Mouse (Mus musculus) limb, embryonic 14.5 days (tissue): ENCODE measurements around the gene Olfr1340. TPM values are rescaled to one million over a fixed set of nuclear protein-coding genes. Genes with fewer than 3 reads are reported as not detected.
A peak's percentile ranks its signal among the peaks of the same experiment; 100 is the strongest.

Experiments used
- ATAC-seq: fragments of 200-750 bp; cut with Nextera tagmentation; 2 replicates; pipeline ENCODE4 v1.8.0; 2017; ENCODE audit warnings: low read depth, moderate number of reproducible peaks, moderate TSS enrichment; ENCODE audit not compliant: low FRiP score
- DNase-seq: peaks from one replicate; pipeline ENCODE4 v3.0.0-alpha.2; 2015; ENCODE audit warnings: low spot score
- H3K27ac ChIP-seq: fragments of 300-500 bp; sonication (generic); replicated peaks from 2 replicates; pipeline ENCODE4 v1.5.1; 2014; ENCODE audit warnings: low read depth, mild to moderate bottlenecking, low read length, moderate library complexity, mixed read lengths
- H3K27me3 ChIP-seq: fragments of 300-500 bp; sonication (generic); 2 replicates; pipeline ENCODE4 v1.6.1; 2014; ENCODE audit warnings: low read length, mixed read lengths; ENCODE audit not compliant: control insufficient read depth, insufficient read depth
- H3K36me3 ChIP-seq: fragments of 300-500 bp; sonication (generic); 2 replicates; pipeline ENCODE4 v1.6.1; 2014; ENCODE audit warnings: mild to moderate bottlenecking, low read length, moderate library complexity, mixed read lengths; ENCODE audit not compliant: control insufficient read depth, insufficient read depth
- H3K4me1 ChIP-seq: fragments of 300-500 bp; sonication (generic); 2 replicates; pipeline ENCODE4 v1.6.1; 2014; ENCODE audit warnings: antibody characterized with exemption, low read length, mixed read lengths; ENCODE audit not compliant: control insufficient read depth, insufficient read depth
- H3K4me2 ChIP-seq: fragments of 300-500 bp; sonication (generic); replicated peaks from 2 replicates; pipeline ENCODE4 v1.6.1; 2014; ENCODE audit warnings: low read depth, mild to moderate bottlenecking, low read length, moderate library complexity; ENCODE audit not compliant: severe bottlenecking
- H3K4me3 ChIP-seq: fragments of 300-500 bp; sonication (generic); replicated peaks from 2 replicates; pipeline ENCODE4 v1.5.1; 2014; ENCODE audit warnings: low read length
- H3K9ac ChIP-seq: fragments of 300-500 bp; sonication (generic); 2 replicates; pipeline ENCODE4 v1.6.1; 2014; ENCODE audit warnings: mild to moderate bottlenecking, low read depth, low read length, moderate library complexity; ENCODE audit not compliant: severe bottlenecking
- H3K9me3 ChIP-seq: fragments of 300-500 bp; sonication (generic); 2 replicates; pipeline ENCODE4 v1.6.1; 2016; ENCODE audit warnings: low read length; ENCODE audit not compliant: control insufficient read depth
- POLR2A ChIP-seq: fragments of 200-500 bp; IDR thresholded peaks from 2 replicates; pipeline ENCODE4 v1.8.0; 2012; ENCODE audit warnings: inconsistent platforms, mild to moderate bottlenecking, moderate library complexity, borderline replicate concordance; ENCODE audit not compliant: insufficient read depth, insufficient read length; ENCODE audit errors: extremely low read depth
- WGBS: fragments of 180-500 bp; shearing (Covaris S2); extraction: QIAGEN DNeasy Blood & Tissue Kit; methylation state at CpG from one replicate; pipeline ENCODE4 v1.1.7; 2014; 5-methylcytosine and 5-hydroxymethylcytosine counted together
- polyA plus RNA-seq, 2 experiments: library from polyadenylated mRNA; depleted of rRNA in 1 of 2; stranded (reverse) in 1 of 2; unstranded in 1 of 2; fragments of >200 nt; fragmentation: Nextera tagmentation in 1 of 2; extraction: Ambion mirVana in 1 of 2; gene quantifications; 2 replicates each; pipeline versions ENCODE4 v1.2.1 to v1.2.3; 2012 to 2014

Gene Olfr1340
- polyA plus RNA-seq, 2 experiments = not detected

DNA sequence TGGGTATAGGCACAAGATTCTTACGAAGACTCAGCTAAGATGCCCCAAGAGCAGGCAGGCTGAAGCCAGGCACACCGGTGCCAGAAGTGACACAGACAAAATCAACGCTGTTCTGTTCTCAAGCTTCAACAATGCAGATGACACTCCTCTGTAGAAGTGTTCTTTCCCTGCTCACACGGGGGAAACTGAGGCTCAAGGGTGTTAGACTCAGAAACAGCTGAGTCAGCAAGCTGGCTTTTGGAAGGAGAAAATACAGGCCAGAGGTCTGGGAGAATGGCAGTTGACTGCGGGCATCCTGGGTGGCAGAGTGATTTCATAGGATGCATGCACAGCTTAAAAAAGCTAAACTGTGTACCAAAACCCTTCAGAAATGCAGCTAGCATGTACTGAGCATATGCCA, 11.9 kb upstream of the Olfr1340 start:
- Histone ChIP-seq H3K9me3 (no peaks in the 10 kb centered on the region), H3K36me3 (no peaks in the 10 kb centered on the region), H3K27ac (no peak overlapping the region), H3K27me3 (no peaks in the 10 kb centered on the region), H3K4me3 (no peak overlapping the region), H3K4me2 (no peak overlapping the region), H3K4me1 (no peaks in the 10 kb centered on the region), H3K9ac (no peak overlapping the region)
- no peak for TF ChIP-seq POLR2A
- 80% methylated on average over 5 of the region's 5 CpGs for WGBS
- ATAC-seq (no peak), DNase-seq (no peak)

DNA sequence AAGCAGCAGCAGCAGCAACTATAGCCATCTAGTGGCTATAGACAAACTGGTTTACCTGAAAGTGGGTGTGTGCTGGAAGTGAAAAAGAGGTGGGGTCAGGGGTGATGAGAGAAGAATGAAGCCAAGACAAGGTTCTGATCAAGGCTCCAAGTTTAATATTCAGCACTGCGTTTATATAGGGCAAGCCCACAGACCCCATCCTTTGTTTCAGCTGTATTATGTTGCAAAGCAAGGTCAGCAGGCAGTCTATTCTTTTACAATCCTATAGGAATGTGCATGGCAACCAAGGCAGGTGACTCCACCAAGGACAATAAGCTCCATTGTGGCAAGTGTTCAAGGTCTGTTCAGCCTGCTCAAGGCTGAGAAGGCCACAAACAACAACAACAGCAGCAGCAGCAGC, 8.3 kb upstream of the Olfr1340 start:
- Histone ChIP-seq H3K36me3 (no peaks in the 10 kb centered on the region), H3K4me1 (no peaks in the 10 kb centered on the region), H3K9ac (no peak overlapping the region), H3K27ac (no peak overlapping the region), H3K9me3 (no peaks in the 10 kb centered on the region), H3K4me2 (no peak overlapping the region), H3K4me3 (no peak overlapping the region), H3K27me3 (no peaks in the 10 kb centered on the region)
- DNase-seq (no peak), ATAC-seq (no peak)
- WGBS = 65% methylated on average over 1 of the region's 1 CpGs
- TF ChIP-seq POLR2A = no peak

DNA sequence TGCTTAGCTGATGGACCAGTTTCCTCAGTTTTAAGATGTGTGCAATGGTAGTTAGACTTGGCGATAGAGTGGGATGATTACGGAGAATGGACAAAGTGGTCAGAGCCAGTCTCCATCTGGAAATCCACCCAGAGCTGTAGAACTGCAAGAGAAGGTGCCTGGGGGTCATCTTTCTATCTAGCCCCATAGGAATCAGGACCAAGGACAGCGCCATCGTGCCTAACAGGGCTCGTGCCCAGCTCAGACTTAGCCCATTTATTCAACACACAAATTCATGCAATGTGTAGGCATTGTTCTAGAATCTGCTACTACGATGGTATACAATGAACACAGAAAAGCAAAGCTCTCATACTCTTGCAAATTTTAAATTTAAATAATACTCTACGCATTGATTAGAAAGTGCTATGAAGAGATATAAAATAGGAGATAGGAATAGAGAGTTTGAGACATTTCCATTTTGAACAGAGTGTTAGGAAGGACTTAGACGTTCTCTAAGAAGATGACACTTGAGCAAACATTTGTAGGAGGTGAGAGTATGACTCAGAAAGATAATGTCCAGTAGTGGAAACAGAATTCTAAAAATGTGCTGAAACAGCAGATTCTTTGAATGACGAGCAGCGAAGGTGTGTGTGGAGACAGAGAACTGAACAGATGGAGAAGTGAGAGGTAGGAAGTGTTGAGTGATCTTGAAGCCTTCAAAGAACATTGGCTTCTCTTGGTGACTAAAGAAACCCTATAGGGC, 2.0 kb downstream of the Olfr1340 start:
- Histone ChIP-seq H3K4me3 (no peak overlapping the region), H3K36me3 (no peaks in the 10 kb centered on the region), H3K27me3 (no peaks in the 10 kb centered on the region), H3K27ac (no peak overlapping the region), H3K4me2 (no peak overlapping the region), H3K9me3 (no peaks in the 10 kb centered on the region), H3K9ac (no peak overlapping the region), H3K4me1 (no peaks in the 10 kb centered on the region)
- DNase-seq = peak; percentile 28
- 52% methylated on average over 10 of the region's 10 CpGs for WGBS
- ATAC-seq = no peak
- TF ChIP-seq POLR2A = no peak

DNA sequence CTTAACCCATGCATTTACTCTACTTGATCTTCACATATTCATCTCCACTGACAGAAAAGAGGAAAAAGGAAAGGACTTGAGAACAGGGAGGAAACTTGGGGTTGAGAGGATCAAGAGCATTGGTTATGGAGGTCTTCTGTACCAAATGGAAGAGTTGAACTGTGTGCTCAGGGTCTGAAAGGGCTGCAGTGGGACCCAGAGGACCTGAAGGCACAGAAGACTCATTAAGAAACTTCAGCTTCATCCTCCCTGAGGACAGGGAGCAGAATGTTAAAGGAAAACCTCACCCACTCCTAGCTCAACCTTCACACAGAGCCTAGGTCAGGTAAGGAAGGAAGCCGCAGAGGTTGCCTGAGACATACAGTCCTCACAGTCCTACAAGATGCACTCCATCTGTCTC, 11.9 kb downstream of the Olfr1340 start, which contains the start of gene Olfr1339:
TSS of gene Olfr1339 (plus strand) at position 301 of the 400 bp plus-strand sequence.
- H3K27me3 ChIP-seq = no peaks in the 10 kb centered on the region
- no peak for DNase-seq
- no peak for ATAC-seq
- no peak within 1 kb of the TSS for H3K27ac ChIP-seq
- no peaks in the 10 kb centered on the region for H3K36me3 ChIP-seq
- WGBS = 89% methylated on average over 1 of the region's 1 CpGs
- no peak for TF ChIP-seq POLR2A
- H3K9me3 ChIP-seq = no peaks in the 10 kb centered on the region
- no peak within 1 kb of the TSS for H3K4me2 ChIP-seq
- no peaks in the 10 kb centered on the region for H3K4me1 ChIP-seq
- H3K9ac ChIP-seq = no peak within 1 kb of the TSS
- H3K4me3 ChIP-seq = no peak within 1 kb of the TSS

DNA sequence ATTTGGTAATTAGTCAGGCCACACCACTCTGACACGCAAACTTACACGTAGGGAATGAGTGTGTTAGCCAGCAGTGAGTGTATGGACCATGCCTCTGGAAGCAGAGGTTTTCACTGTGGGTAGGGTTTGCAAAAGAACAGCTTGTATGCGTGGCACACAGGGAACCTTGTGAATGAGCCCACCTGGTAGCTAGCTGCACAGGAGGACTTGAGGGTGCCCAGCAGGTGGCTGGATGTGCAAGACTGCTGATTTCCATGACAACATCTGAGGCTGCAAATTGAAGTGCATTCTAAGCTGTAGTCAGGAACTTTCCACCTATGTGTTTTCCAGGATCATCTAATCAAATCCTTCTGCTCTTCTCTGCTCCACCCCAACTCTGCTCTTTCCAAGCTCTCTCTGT, 19.6 kb downstream of the Olfr1340 start:
- 66% methylated on average over 3 of the region's 3 CpGs for WGBS
- no peak overlapping the region for H3K27ac ChIP-seq

More for the DNA sequence above, 19.6 kb downstream of the Olfr1340 start:
- DNase-seq (no peak), ATAC-seq (no peak)
- no peaks in the 10 kb centered on the region for H3K4me1 ChIP-seq
- H3K36me3 ChIP-seq = no peaks in the 10 kb centered on the region
- H3K4me2 ChIP-seq = no peak overlapping the region
- H3K4me3 ChIP-seq = no peak overlapping the region
- H3K27me3 ChIP-seq = no peaks in the 10 kb centered on the region; the same call in 1 of the 2 replicates
- no peaks in the 10 kb centered on the region for H3K9me3 ChIP-seq
- TF ChIP-seq POLR2A = no peak
- H3K9ac ChIP-seq = no peak overlapping the region
